Mouse (Mus musculus) ES-Bruce4 (cell line): ENCODE results near the gene Col13a1.

Experiments
- CTCF ChIP-seq: IDR thresholded peaks from one replicate; pipeline ENCODE4 v1.8.1; 2011; ENCODE audit warnings: low read depth, low read length
- EP300 ChIP-seq: IDR thresholded peaks from 2 replicates; pipeline ENCODE4 v1.6.1; 2011; ENCODE audit warnings: low read depth, low read length; ENCODE audit not compliant: insufficient read depth
- POLR2A ChIP-seq: IDR thresholded peaks from one replicate; pipeline ENCODE4 v1.8.1; 2011; ENCODE audit warnings: low read length; ENCODE audit not compliant: insufficient read depth

GRCm38 (mm10) chr10:61977392-61978096 lies 1.4 kb downstream of the Col13a1 start:
- no peak for TF ChIP-seq CTCF
- TF ChIP-seq POLR2A = no peak
- TF ChIP-seq EP300 = no peak
